Mouse (Mus musculus) cerebellum, adult 11 months (tissue): ENCODE measurements around the gene Mad2l1bp.

Experiments
- DNase-seq: peaks from one replicate; pipeline ENCODE4 v3.0.0; 2022

The Mad2l1bp gene

GRCm38 (mm10) chr17:46143578-46144423 lies 9.6 kb downstream of the Mad2l1bp start, which contains the start of gene Rsph9:
TSS of gene Rsph9 (minus strand) at chr17:46144216.
- no peak for DNase-seq

- no peak for DNase-seq
Measured at GRCm38 (mm10) chr17:46139872-46140271, 13.5 kb downstream of the Mad2l1bp start.

- no peak for DNase-seq
Measured at GRCm38 (mm10) chr17:46138563-46139236, 14.7 kb downstream of the Mad2l1bp start.

- no peak for DNase-seq
Measured at GRCm38 (mm10) chr17:46132862-46133261, 20.5 kb downstream of the Mad2l1bp start.

- peak; percentile 63 for DNase-seq
Measured at GRCm38 (mm10) chr17:46132058-46132718, 21.2 kb downstream of the Mad2l1bp start.

- DNase-seq = no peak
Measured at GRCm38 (mm10) chr17:46129741-46130498, 23.4 kb downstream of the Mad2l1bp start.

- no peak for DNase-seq
Measured at GRCm38 (mm10) chr17:46127814-46128493, 25.4 kb downstream of the Mad2l1bp start.

GRCm38 (mm10) chr17:46126608-46127007 lies 26.7 kb downstream of the Mad2l1bp start:
- DNase-seq = no peak

- DNase-seq = no peak
Measured at GRCm38 (mm10) chr17:46123953-46124700, 29.2 kb downstream of the Mad2l1bp start.

GRCm38 (mm10) chr17:46123285-46123684 lies 30.1 kb downstream of the Mad2l1bp start:
- no peak for DNase-seq

- DNase-seq = no peak
Measured at GRCm38 (mm10) chr17:46122791-46123190, 30.6 kb downstream of the Mad2l1bp start.

GRCm38 (mm10) chr17:46119641-46120040 lies 33.7 kb downstream of the Mad2l1bp start:
- no peak for DNase-seq

GRCm38 (mm10) chr17:46118423-46118850 lies 34.9 kb downstream of the Mad2l1bp start:
- DNase-seq = no peak

GRCm38 (mm10) chr17:46117623-46118422 lies 35.5 kb downstream of the Mad2l1bp start:
- no peak for DNase-seq

- no peak for DNase-seq
Measured at GRCm38 (mm10) chr17:46116881-46117280, 36.5 kb downstream of the Mad2l1bp start.

- no peak for DNase-seq
Measured at GRCm38 (mm10) chr17:46116138-46116537, 37.2 kb downstream of the Mad2l1bp start.

GRCm38 (mm10) chr17:46115489-46115888 lies 37.9 kb downstream of the Mad2l1bp start:
- DNase-seq = no peak

- DNase-seq = peak; percentile 81
Measured at GRCm38 (mm10) chr17:46110402-46111289, 42.7 kb downstream of the Mad2l1bp start, which contains the start of gene Mrps18a. TSS of gene Mrps18a (plus strand) at chr17:46110986.

- DNase-seq = no peak
Measured at GRCm38 (mm10) chr17:46108286-46108685, 45.1 kb downstream of the Mad2l1bp start.
